ENCODE assay signal across 8 mouse cellular contexts in genomic region chr3:96262979-96263550, GRCm38 (mm10). TPM values are rescaled to one million over a fixed set of nuclear protein-coding genes. Genes with fewer than 3 reads are reported as not detected.
DNase-seq lines count a peak whose midpoint lies in the region; ATAC-seq and TF ChIP-seq lines count a peak whose summit lies in the region.

Gene Hist2h4, minus strand, starts transcription at chr3:96263311.

- no peaks in the 10 kb centered on the region; the same call in 1 of the 2 replicates for H3K4me1 ChIP-seq in bone marrow, adult 2 months (ENCODE audit: control insufficient read depth, insufficient read depth, low read length)
- peaks cover 17% of the 10 kb centered on the region for H3K4me1 ChIP-seq in embryonic facial prominence, embryonic 14.5 days (ENCODE audit: control insufficient read depth, insufficient read depth, low read length)
- peaks cover 26% of the 10 kb centered on the region for H3K4me1 ChIP-seq in limb, embryonic 13.5 days
- H3K4me1 ChIP-seq in midbrain, embryonic 15.5 days, result peaks cover 33% of the 10 kb centered on the region

- H3K4me3 ChIP-seq in bone marrow, adult 2 months (replicated peaks; ENCODE audit: control insufficient read depth, low read depth, low read length), result peak within 1 kb of the TSS; percentile 74
- H3K4me3 ChIP-seq in embryonic facial prominence, embryonic 14.5 days (ENCODE audit: low read depth, low read length), result peak within 1 kb of the TSS; percentile 59
- H3K4me3 ChIP-seq in limb, embryonic 13.5 days, result peak within 1 kb of the TSS; percentile 62
- peak within 1 kb of the TSS; percentile 62 for H3K4me3 ChIP-seq in midbrain, embryonic 15.5 days

- peak; percentile 26; the same call in 1 of the 2 replicates for TF ChIP-seq CTCF in bone marrow, adult 2 months (IDR thresholded peaks at IDR 0.05; ENCODE audit: control insufficient read depth, insufficient read depth, low read length)

- TF ChIP-seq POLR2A in bone marrow, adult 2 months (IDR thresholded peaks at IDR 0.05; ENCODE audit: borderline replicate concordance, control insufficient read depth, low read depth, low read length), result peak; percentile 100

- H3K27ac ChIP-seq in bone marrow, adult 2 months (ENCODE audit: control insufficient read depth, insufficient read depth, low read depth, low read length, poor library complexity), result peak within 1 kb of the TSS; percentile 98
- peak within 1 kb of the TSS; percentile 99 for H3K27ac ChIP-seq in embryonic facial prominence, embryonic 14.5 days (replicated peaks; ENCODE audit: low read depth, low read length)
- peak within 1 kb of the TSS; percentile 98 for H3K27ac ChIP-seq in limb, embryonic 13.5 days
- peak within 1 kb of the TSS; percentile 98 for H3K27ac ChIP-seq in midbrain, embryonic 15.5 days

- no peaks in the 10 kb centered on the region for H3K27me3 ChIP-seq in embryonic facial prominence, embryonic 14.5 days (replicated peaks; ENCODE audit: control insufficient read depth, insufficient read depth, low read length)
- H3K27me3 ChIP-seq in limb, embryonic 13.5 days, result no peaks in the 10 kb centered on the region
- H3K27me3 ChIP-seq in midbrain, embryonic 15.5 days (replicated peaks), result no peaks in the 10 kb centered on the region

- under 1% methylated on average over 40 of the region's 40 CpGs for WGBS in bone marrow, adult 2 months
- WGBS in embryonic facial prominence, embryonic 14.5 days, result under 1% methylated on average over 31 of the region's 40 CpGs
- under 1% methylated on average over 40 of the region's 40 CpGs for WGBS in limb, embryonic 13.5 days
- under 1% methylated on average over 40 of the region's 40 CpGs for WGBS in midbrain, embryonic 15.5 days

- H3K9me3 ChIP-seq in embryonic facial prominence, embryonic 14.5 days (ENCODE audit: control insufficient read depth, low read length), result no peaks in the 10 kb centered on the region
- no peaks in the 10 kb centered on the region for H3K9me3 ChIP-seq in limb, embryonic 13.5 days
- no peaks in the 10 kb centered on the region for H3K9me3 ChIP-seq in midbrain, embryonic 15.5 days

- H3K4me2 ChIP-seq in embryonic facial prominence, embryonic 14.5 days (ENCODE audit: low read depth, low read length), result peak within 1 kb of the TSS; percentile 76
- peak within 1 kb of the TSS; percentile 77 for H3K4me2 ChIP-seq in limb, embryonic 13.5 days (replicated peaks)
- peak within 1 kb of the TSS; percentile 72 for H3K4me2 ChIP-seq in midbrain, embryonic 15.5 days

- H3K36me3 ChIP-seq in embryonic facial prominence, embryonic 14.5 days (ENCODE audit: control insufficient read depth, insufficient read depth, low read length), result no peaks in the 10 kb centered on the region
- H3K36me3 ChIP-seq in limb, embryonic 13.5 days, result no peaks in the 10 kb centered on the region
- H3K36me3 ChIP-seq in midbrain, embryonic 15.5 days (replicated peaks), result no peaks in the 10 kb centered on the region

- H3K9ac ChIP-seq in embryonic facial prominence, embryonic 14.5 days (ENCODE audit: low read depth, low read length), result peak within 1 kb of the TSS; percentile 83
- H3K9ac ChIP-seq in limb, embryonic 13.5 days, result peak within 1 kb of the TSS; percentile 80
- peak within 1 kb of the TSS; percentile 74 for H3K9ac ChIP-seq in midbrain, embryonic 15.5 days

- DNase-seq in A20 (ENCODE audit: low read depth, low spot score), result peak; percentile 98
- peak; percentile 98 for DNase-seq in embryonic facial prominence, embryonic 14.5 days (ENCODE audit: low spot score)
- DNase-seq in heart, adult 8-10 months (ENCODE audit: low spot score), result peak; percentile 99
- DNase-seq in kidney, adult 9 months, result peak; percentile 99
- DNase-seq in spleen, adult 18-20 months, result peak; percentile 87 to 91

- peak; percentile 90 for ATAC-seq in embryonic facial prominence, embryonic 14.5 days (ENCODE audit: low read depth)
- peak; percentile 88 for ATAC-seq in limb, embryonic 13.5 days (ENCODE audit: low FRiP score, low read depth)
- ATAC-seq in midbrain, embryonic 15.5 days (replicated peaks), result peak; percentile 90

RNA-seq across cellular contexts. Expression of gene Hist2h4, which starts in this region (rescaled TPM):
- 25.3 and 31.8 TPM in 2 replicates for polyA plus RNA-seq in bone marrow, adult 2 months (2011; ENCODE audit: insufficient read depth, insufficient read length, low replicate concordance, missing spikeins)
- 6.9 TPM in 2 replicates for polyA plus RNA-seq in embryonic facial prominence, embryonic 14.5 days (2014; fragmentation: Nextera tagmentation; extraction: Ambion mirVana)
- total RNA-seq in heart, adult 8-10 months (2022), result 10 to 100 TPM; 10.8 to 16.2 (median 12.3) TPM
- 15.5 and 16.9 TPM in 2 replicates for polyA plus RNA-seq in limb, embryonic 13.5 days (2015; fragmentation: Nextera tagmentation; extraction: Ambion mirVana)
- polyA plus RNA-seq in midbrain, embryonic 15.5 days (2015; fragmentation: Nextera tagmentation; extraction: Ambion mirVana), result 5.6 and 6.1 TPM in 2 replicates

Comparison
In these comparisons a context has a peak if more than half of its experiments do, and no peak if none do; other contexts are left out.
1. Peak in every context shown above with its lines: DNase-seq, ATAC-seq, H3K4me3 ChIP-seq and H3K27ac ChIP-seq.